Mouse (Mus musculus) cerebellum, adult 2 months (tissue): Measurements from ENCODE around the gene Rnf10.

Experiments
- CTCF ChIP-seq: fragments of 200-500 bp; IDR thresholded peaks from 2 replicates; pipeline ENCODE4 v1.5.1; 2011; ENCODE audit warnings: low read depth, mild to moderate bottlenecking, control low read depth, low read length, moderate library complexity, borderline replicate concordance; ENCODE audit not compliant: insufficient read depth
- POLR2A ChIP-seq: fragments of 200-500 bp; IDR thresholded peaks from 2 replicates; pipeline ENCODE4 v1.6.1; 2011; ENCODE audit warnings: low read length, control low read depth, borderline replicate concordance; ENCODE audit not compliant: insufficient read depth

GRCm38 (mm10) chr5:115191880-115192827 is 80.5 kb downstream of the Rnf10 start:
- TF ChIP-seq CTCF (no peak), POLR2A (no peak)
